Mouse (Mus musculus) kidney, embryonic 16.5 days (tissue): Measurements from ENCODE around the gene Eif5a2. TPM values are rescaled to one million over a fixed set of nuclear protein-coding genes. Genes with fewer than 3 reads are reported as not detected.

Source experiments
- ATAC-seq: fragments of 200-750 bp; cut with Nextera tagmentation; 2 replicates; pipeline ENCODE4 v1.8.0; 2017; ENCODE audit warnings: moderate TSS enrichment; ENCODE audit not compliant: low FRiP score, low TSS enrichment
- H3K27ac ChIP-seq: fragments of 300-500 bp; sonication (generic); 2 replicates; pipeline ENCODE4 v1.5.1; 2014; ENCODE audit warnings: low read length
- H3K27me3 ChIP-seq: fragments of 300-500 bp; sonication (generic); 2 replicates; pipeline ENCODE4 v1.6.1; 2014; ENCODE audit warnings: low read length, control low read depth, mixed read lengths; ENCODE audit not compliant: insufficient read depth
- H3K36me3 ChIP-seq: fragments of 300-500 bp; sonication (generic); 2 replicates; pipeline ENCODE4 v1.6.1; 2014; ENCODE audit warnings: low read length, control low read depth, mixed read lengths; ENCODE audit not compliant: insufficient read depth
- H3K4me1 ChIP-seq: fragments of 300-500 bp; sonication (generic); 2 replicates; pipeline ENCODE4 v1.6.1; 2014; ENCODE audit warnings: low read length, control low read depth, mixed read lengths; ENCODE audit not compliant: insufficient read depth
- H3K4me2 ChIP-seq: fragments of 300-500 bp; sonication (generic); replicated peaks from 2 replicates; pipeline ENCODE4 v1.6.1; 2014; ENCODE audit warnings: low read depth, low read length
- H3K4me3 ChIP-seq: fragments of 300-500 bp; sonication (generic); 2 replicates; pipeline ENCODE4 v1.5.1; 2014; ENCODE audit warnings: mild to moderate bottlenecking, low read length
- H3K9ac ChIP-seq: fragments of 300-500 bp; sonication (generic); replicated peaks from 2 replicates; pipeline ENCODE4 v1.6.1; 2014; ENCODE audit warnings: low read length
- H3K9me3 ChIP-seq: fragments of 300-500 bp; sonication (generic); 2 replicates; pipeline ENCODE4 v1.6.1; 2016; ENCODE audit warnings: low read length, control low read depth
- WGBS: fragments of 180-500 bp; shearing (Covaris S2); extraction: QIAGEN DNeasy Blood & Tissue Kit; methylation state at CpG from one replicate; pipeline ENCODE4 v1.1.7; 2014; 5-methylcytosine and 5-hydroxymethylcytosine counted together
- polyA plus RNA-seq: library from polyadenylated mRNA; unstranded; fragments of >200 nt; fragmentation: Nextera tagmentation; extraction: Ambion mirVana; gene quantifications from 2 replicates; pipeline ENCODE4 v1.2.1, GENCODE M21; 2015

Eif5a2 gene
- polyA plus RNA-seq, 1 experiment from 2014 or later, result 8.6 TPM

DNA sequence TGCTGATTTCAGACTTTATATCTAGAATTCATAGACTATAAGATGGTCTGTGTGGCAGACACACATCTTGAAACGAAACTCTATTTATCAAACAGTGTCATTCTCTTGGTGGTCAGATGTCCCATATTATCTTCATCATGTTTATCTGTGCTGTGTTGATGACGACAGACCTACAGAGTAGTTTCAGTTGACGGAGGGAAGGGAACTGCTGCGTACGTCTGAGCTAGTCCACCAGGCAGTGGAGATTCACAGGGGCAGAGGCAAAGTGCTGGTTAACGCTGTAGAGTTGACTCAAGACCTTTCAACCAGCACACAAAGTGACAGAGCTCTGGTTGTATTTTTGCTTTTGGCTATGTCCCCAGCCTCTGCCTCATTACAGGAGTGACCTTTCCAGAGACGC lies 13.8 kb downstream of the Eif5a2 start:
- Histone ChIP-seq H3K27ac (no peak overlapping the region), H3K9me3 (no peaks in the 10 kb centered on the region)
- 85% methylated on average over 7 of the region's 7 CpGs for whole genome bisulfite sequencing

DNA sequence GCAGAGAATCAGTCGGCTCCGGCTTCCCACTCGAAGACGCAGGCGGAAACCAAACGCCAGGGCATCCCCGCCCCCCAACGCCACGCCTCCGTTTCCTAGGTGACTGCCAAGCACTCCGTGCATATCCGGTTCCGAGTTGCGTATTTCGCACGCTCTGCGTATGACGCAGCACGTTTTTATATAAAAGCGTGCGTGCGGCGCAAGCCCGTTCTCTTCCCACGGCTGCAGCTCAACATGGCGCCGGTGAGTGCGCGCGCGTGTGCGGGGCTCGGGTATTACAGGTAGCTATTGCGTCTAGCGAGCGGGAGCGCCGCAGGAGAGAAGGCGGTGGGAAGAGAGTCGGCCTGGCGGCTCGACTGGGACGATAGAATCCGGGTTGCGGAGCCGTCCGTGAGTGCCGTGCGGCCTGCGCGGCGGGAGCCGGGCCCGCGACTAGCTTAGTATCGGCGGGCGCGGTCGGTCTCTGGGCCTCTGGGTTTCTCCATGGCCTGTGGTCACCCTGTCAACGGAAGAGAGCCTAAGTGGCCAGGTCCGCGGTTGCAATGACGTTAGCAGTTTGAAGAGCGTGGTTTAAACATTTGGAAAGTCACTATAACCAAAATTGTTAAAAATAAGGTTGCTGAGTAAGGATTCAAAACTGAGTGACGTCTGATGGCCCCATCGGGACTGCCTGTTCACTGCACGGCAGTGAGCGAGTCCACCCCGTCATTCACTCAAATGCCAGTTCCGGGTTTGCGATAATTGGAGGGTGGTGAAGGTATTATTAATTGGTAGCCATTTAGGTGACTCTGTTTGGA lies 24.4 kb downstream of the Eif5a2 start, which contains the start of gene Rpl22l1:
Rpl22l1 (plus strand) TSS at position 136 of the 797 bp plus-strand sequence.
- no peaks in the 10 kb centered on the region for H3K9me3 ChIP-seq
- H3K4me2 ChIP-seq, result peak within 1 kb of the TSS; percentile 56
- H3K27me3 ChIP-seq, result no peaks in the 10 kb centered on the region
- ATAC-seq, result peak; percentile 99
- peak within 1 kb of the TSS; percentile 80 for H3K4me3 ChIP-seq
- WGBS, result under 1% methylated on average over 72 of the region's 72 CpGs
- H3K27ac ChIP-seq, result peak within 1 kb of the TSS; percentile 77
- H3K36me3 ChIP-seq, result peaks cover 25% of the 10 kb centered on the region
- peak within 1 kb of the TSS; percentile 85 for H3K9ac ChIP-seq
- H3K4me1 ChIP-seq, result peaks cover 12% of the 10 kb centered on the region

More for the DNA sequence above, 13.8 kb downstream of the Eif5a2 start:
- ATAC-seq, result no peak
- no peak overlapping the region for H3K4me3 ChIP-seq
- no peak overlapping the region for H3K9ac ChIP-seq
- no peaks in the 10 kb centered on the region for H3K4me1 ChIP-seq
- H3K4me2 ChIP-seq, result no peak overlapping the region
- no peaks in the 10 kb centered on the region for H3K36me3 ChIP-seq
- H3K27me3 ChIP-seq, result no peaks in the 10 kb centered on the region

DNA sequence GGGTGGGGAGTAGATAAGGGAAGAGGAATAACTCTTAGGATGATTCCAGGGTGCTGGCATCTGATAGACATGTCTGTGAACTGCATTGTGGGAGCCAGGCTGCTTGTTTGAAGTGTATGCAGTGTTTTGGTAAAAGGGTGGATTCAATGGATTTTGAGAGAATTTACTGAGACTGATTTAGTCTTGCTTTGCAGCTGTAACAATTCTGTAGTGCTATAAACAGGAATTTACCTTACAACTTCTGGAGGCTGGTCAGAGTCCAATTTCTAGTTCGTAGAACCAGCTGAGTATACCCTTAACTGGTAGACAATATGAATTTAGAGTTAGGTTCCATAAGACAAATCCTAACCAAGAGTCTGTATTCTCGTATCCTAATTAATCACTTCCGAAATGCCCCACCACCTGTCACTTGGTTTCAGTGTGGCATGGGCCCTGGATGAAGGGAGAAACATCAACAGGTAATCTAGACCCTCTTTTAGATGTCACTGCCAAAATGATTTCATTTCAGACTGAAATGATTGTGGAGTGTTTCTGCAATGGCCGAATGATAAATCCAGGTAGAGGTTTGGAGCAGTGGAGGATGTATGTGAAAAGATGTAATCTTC lies 27.1 kb downstream of the Eif5a2 start:
- peaks cover 25% of the 10 kb centered on the region for H3K36me3 ChIP-seq
- H3K27me3 ChIP-seq, result no peaks in the 10 kb centered on the region
- H3K4me3 ChIP-seq, result no peak overlapping the region
- no peak for ATAC-seq
- WGBS, result 93% methylated on average over 4 of the region's 4 CpGs
- no peak overlapping the region for H3K9ac ChIP-seq
- H3K4me2 ChIP-seq, result no peak overlapping the region
- peaks cover 12% of the 10 kb centered on the region for H3K4me1 ChIP-seq
- no peak overlapping the region for H3K27ac ChIP-seq
- no peaks in the 10 kb centered on the region for H3K9me3 ChIP-seq

DNA sequence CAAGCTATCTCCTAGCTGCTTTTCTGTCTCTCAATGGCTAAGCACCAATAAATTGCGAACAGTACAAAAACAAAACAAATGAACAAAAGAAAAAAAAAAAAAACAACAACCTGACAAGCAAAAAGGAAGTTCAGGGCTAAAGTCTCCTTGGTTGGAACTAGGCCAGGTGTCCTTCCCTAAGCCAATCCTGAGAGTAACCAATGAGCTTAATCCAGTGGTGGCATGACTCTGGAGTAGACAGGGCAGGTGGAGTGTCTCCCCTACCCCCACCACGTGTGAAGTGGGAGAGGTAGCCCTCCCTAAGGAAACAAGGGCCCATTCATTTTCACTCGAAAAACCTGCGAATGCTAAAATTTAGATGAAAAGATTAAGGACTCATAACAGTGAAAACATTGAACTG lies 30.4 kb downstream of the Eif5a2 start:
- H3K27ac ChIP-seq, result no peak overlapping the region
- no peaks in the 10 kb centered on the region for H3K27me3 ChIP-seq
- no peaks in the 10 kb centered on the region for H3K9me3 ChIP-seq
- H3K36me3 ChIP-seq, result peaks cover 24% of the 10 kb centered on the region
- H3K4me3 ChIP-seq, result no peak overlapping the region
- ATAC-seq, result no peak
- H3K9ac ChIP-seq, result no peak overlapping the region
- H3K4me1 ChIP-seq, result peaks cover 4% of the 10 kb centered on the region; the same call in 1 of the 2 replicates
- H3K4me2 ChIP-seq, result no peak overlapping the region
- WGBS, result 65% methylated on average over 4 of the region's 4 CpGs

- H3K9me3 ChIP-seq, result no peaks in the 10 kb centered on the region
- 0 out of 2 replicates have a peak, but pooled peaks cover 4% of the 10 kb centered on the region for H3K36me3 ChIP-seq
- WGBS, result 9% methylated on average over 4 of the region's 4 CpGs
- no peak overlapping the region for H3K9ac ChIP-seq
- H3K4me1 ChIP-seq, result no peaks in the 10 kb centered on the region
- H3K27ac ChIP-seq, result no peak overlapping the region
- no peak overlapping the region for H3K4me2 ChIP-seq
- no peak overlapping the region for H3K4me3 ChIP-seq
- no peak for ATAC-seq
- no peaks in the 10 kb centered on the region for H3K27me3 ChIP-seq
Observed at GRCm38 (mm10) chr3:28814361-28814760, 33.3 kb downstream of the Eif5a2 start.

DNA sequence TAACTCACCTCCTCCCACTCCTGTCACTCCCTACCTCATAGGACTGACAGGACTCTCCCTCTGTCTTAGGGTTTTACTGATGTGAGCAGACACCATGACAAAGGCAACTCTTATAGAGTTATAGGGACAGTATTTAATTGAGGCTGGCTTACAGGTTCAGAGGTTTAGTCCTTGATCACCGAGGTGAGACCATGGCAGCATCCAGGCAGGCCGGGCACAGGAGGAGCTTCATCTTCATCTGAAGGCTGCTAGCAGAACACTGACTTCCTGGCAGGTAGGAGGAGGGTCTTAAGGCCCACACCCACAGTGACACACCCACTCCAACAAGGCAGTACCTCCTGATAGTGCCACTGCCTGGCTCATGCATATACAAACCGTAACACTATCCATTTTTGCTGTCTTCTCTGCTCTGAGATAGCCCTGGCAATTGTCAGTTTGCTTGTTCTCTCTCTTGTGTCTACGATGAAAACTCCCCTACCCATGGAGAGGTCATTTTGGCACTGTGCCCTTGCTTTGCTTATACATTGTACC lies 35.0 kb downstream of the Eif5a2 start:
- Histone ChIP-seq H3K27me3 (no peaks in the 10 kb centered on the region), H3K4me3 (no peak overlapping the region), H3K9me3 (no peaks in the 10 kb centered on the region), H3K4me2 (no peak overlapping the region), H3K27ac (no peak overlapping the region), H3K36me3 (no peaks in the 10 kb centered on the region), H3K4me1 (no peaks in the 10 kb centered on the region), H3K9ac (no peak overlapping the region)
- ATAC-seq, result peak; percentile 68
- WGBS, result 67% methylated on average over 4 of the region's 4 CpGs

GRCm38 (mm10) chr3:28826272-28826671 lies 45.2 kb downstream of the Eif5a2 start:
- Histone ChIP-seq H3K27me3 (no peaks in the 10 kb centered on the region), H3K4me1 (no peaks in the 10 kb centered on the region), H3K4me2 (no peak overlapping the region), H3K4me3 (no peak overlapping the region), H3K36me3 (no peaks in the 10 kb centered on the region), H3K9me3 (no peaks in the 10 kb centered on the region), H3K9ac (no peak overlapping the region), H3K27ac (no peak overlapping the region)
- ATAC-seq, result no peak
- 100% methylated on average over 1 of the region's 1 CpGs for WGBS

DNA sequence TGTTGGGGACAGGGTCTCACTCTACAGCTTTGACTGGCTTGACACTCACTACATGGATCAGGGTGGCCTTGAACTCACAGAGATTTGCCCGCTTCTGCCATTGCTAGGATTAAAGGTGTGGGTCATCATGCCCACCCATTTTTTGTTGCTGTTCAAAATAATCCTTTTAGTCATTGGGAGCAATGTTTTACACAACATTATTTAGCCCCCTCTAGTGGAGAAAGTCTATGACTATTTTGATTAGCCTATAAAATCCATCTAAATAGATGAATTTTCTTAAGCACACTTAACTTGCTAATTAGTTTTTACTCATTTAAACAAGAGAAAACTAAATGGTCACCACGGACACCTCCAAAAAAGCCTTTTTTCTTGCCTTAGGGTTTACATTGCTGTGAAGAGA lies 46.5 kb downstream of the Eif5a2 start:
- H3K4me2 ChIP-seq, result no peak overlapping the region
- H3K4me1 ChIP-seq, result no peaks in the 10 kb centered on the region
- H3K27me3 ChIP-seq, result no peaks in the 10 kb centered on the region
- no peak for ATAC-seq
- 93% methylated on average over 2 of the region's 2 CpGs for WGBS
- H3K36me3 ChIP-seq, result no peaks in the 10 kb centered on the region
- no peak overlapping the region for H3K9ac ChIP-seq
- no peak overlapping the region for H3K27ac ChIP-seq
- H3K4me3 ChIP-seq, result no peak overlapping the region
- H3K9me3 ChIP-seq, result no peaks in the 10 kb centered on the region

DNA sequence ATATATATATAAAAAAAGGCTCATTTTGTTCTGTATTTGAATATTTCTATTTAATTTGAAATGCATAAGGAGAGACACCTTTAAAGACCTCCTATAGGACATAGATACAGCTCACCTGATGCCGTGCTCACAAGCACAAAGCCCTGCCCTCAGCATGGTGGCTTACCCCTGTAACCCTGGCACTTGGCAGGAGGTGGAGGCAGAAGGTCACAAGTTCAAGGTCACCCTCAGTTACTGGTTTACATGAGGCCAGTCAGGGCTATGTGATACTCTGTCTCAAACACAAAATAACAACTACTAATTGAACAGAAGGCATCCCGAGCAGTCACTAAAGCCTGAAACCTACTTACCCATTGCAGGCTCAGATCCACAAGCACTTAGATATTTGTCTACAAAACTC lies 48.4 kb downstream of the Eif5a2 start:
- Histone ChIP-seq H3K27me3 (no peaks in the 10 kb centered on the region), H3K4me2 (no peak overlapping the region), H3K4me1 (no peaks in the 10 kb centered on the region), H3K4me3 (no peak overlapping the region), H3K9me3 (no peaks in the 10 kb centered on the region), H3K27ac (no peak overlapping the region), H3K9ac (no peak overlapping the region), H3K36me3 (no peaks in the 10 kb centered on the region)
- no peak for ATAC-seq
- WGBS, result 85% methylated on average over 2 of the region's 2 CpGs
